Mouse (Mus musculus) heart, embryonic 10.5 days (tissue): ENCODE results near the gene Trim69. TPM values are rescaled to one million over a fixed set of nuclear protein-coding genes. Genes with fewer than 3 reads are reported as not detected.
A peak's percentile ranks its signal among the peaks of the same experiment; 100 is the strongest.

ENCODE experiments used
- DNase-seq: peaks from one replicate; pipeline ENCODE4 v3.0.0-alpha.2; 2017; ENCODE audit warnings: low spot score
- H3K27ac ChIP-seq: fragments of 300-500 bp; sonication (generic); 2 replicates; pipeline ENCODE4 v1.5.1; 2016; ENCODE audit warnings: mild to moderate bottlenecking
- H3K27me3 ChIP-seq: fragments of 300-500 bp; sonication (generic); 2 replicates; pipeline ENCODE4 v1.6.1; 2016; ENCODE audit warnings: mild to moderate bottlenecking; ENCODE audit not compliant: poor library complexity, insufficient read depth, severe bottlenecking
- H3K36me3 ChIP-seq: fragments of 300-500 bp; sonication (generic); 2 replicates; pipeline ENCODE4 v1.6.1; 2016; ENCODE audit warnings: mild to moderate bottlenecking, moderate library complexity
- H3K4me1 ChIP-seq: fragments of 300-500 bp; sonication (generic); 2 replicates; pipeline ENCODE4 v1.6.1; 2016; ENCODE audit warnings: mild to moderate bottlenecking
- H3K4me3 ChIP-seq: fragments of 300-500 bp; sonication (generic); 2 replicates; pipeline ENCODE4 v1.5.1; 2016; ENCODE audit warnings: mild to moderate bottlenecking, moderate library complexity
- H3K9me3 ChIP-seq: fragments of 300-500 bp; sonication (generic); 2 replicates; pipeline ENCODE4 v1.6.1; 2016; ENCODE audit warnings: mild to moderate bottlenecking, moderate library complexity
- WGBS: fragments of 180-500 bp; shearing (Covaris S2); methylation state at CpG from one replicate; pipeline ENCODE4 v1.1.7; 2016; 5-methylcytosine and 5-hydroxymethylcytosine counted together
- polyA plus RNA-seq: library from polyadenylated mRNA; unstranded; fragments of >200 nt; fragmentation: Nextera tagmentation; extraction: Ambion mirVana; gene quantifications from 2 replicates; pipeline ENCODE4 v1.2.1, GENCODE M21; 2016

The Trim69 gene
- polyA plus RNA-seq = 0.11 TPM in 1 of 2 replicates, not detected in the other

- 42% methylated on average over 2 of the region's 2 CpGs for WGBS
These were observed at the start of gene Trim69 for GRCm38 (mm10) chr2:122160680-122161079. Gene Trim69 (plus strand): TSS chr2:122160700.

GRCm38 (mm10) chr2:122116888-122117287 is 43.6 kb upstream of the Trim69 start:
- WGBS = 90% methylated on average over 2 of the region's 2 CpGs
- Histone ChIP-seq H3K36me3 (peaks cover 20% of the 10 kb centered on the region), H3K4me3 (no peak overlapping the region)

More at GRCm38 (mm10) chr2:122160680-122161079, at the start of gene Trim69:
- peak; percentile 91 for DNase-seq
- Histone ChIP-seq H3K4me1 (peaks cover 19% of the 10 kb centered on the region), H3K36me3 (no peaks in the 10 kb centered on the region), H3K4me3 (no peak within 1 kb of the TSS), H3K27ac (peak within 1 kb of the TSS; percentile 47; the same call in 1 of the 2 replicates), H3K27me3 (no peaks in the 10 kb centered on the region), H3K9me3 (no peaks in the 10 kb centered on the region)

GRCm38 (mm10) chr2:122117961-122118958 is 42.2 kb upstream of the Trim69 start, which contains the start of gene Spg11:
Gene Spg11 (minus strand): TSS chr2:122118386.
- Histone ChIP-seq H3K27me3 (no peaks in the 10 kb centered on the region), H3K4me3 (peak within 1 kb of the TSS; percentile 91), H3K9me3 (no peaks in the 10 kb centered on the region), H3K36me3 (peaks cover 14% of the 10 kb centered on the region), H3K4me1 (0 out of 2 replicates have a peak, but pooled peaks cover 3% of the 10 kb centered on the region), H3K27ac (peak within 1 kb of the TSS; percentile 98)
- DNase-seq = peak; percentile 99
- under 1% methylated on average over 47 of the region's 47 CpGs for WGBS

More at GRCm38 (mm10) chr2:122116888-122117287, 43.6 kb upstream of the Trim69 start:
- no peak overlapping the region for H3K27ac ChIP-seq
- 0 out of 2 replicates have a peak, but pooled peaks cover 3% of the 10 kb centered on the region for H3K4me1 ChIP-seq
- no peaks in the 10 kb centered on the region for H3K9me3 ChIP-seq
- DNase-seq = no peak
- no peaks in the 10 kb centered on the region for H3K27me3 ChIP-seq

GRCm38 (mm10) chr2:122125680-122126572 is 34.6 kb upstream of the Trim69 start:
- H3K27ac ChIP-seq = no peak overlapping the region
- no peak for DNase-seq
- 32% methylated on average over 12 of the region's 12 CpGs for WGBS
- peaks cover 8% of the 10 kb centered on the region; the same call in 1 of the 2 replicates for H3K27me3 ChIP-seq
- no peaks in the 10 kb centered on the region for H3K9me3 ChIP-seq
- H3K36me3 ChIP-seq = no peaks in the 10 kb centered on the region
- H3K4me1 ChIP-seq = peaks cover 33% of the 10 kb centered on the region
- no peak overlapping the region for H3K4me3 ChIP-seq

- no peak overlapping the region for H3K4me3 ChIP-seq
- peaks cover 8% of the 10 kb centered on the region; the same call in 1 of the 2 replicates for H3K27me3 ChIP-seq
- no peak for DNase-seq
- WGBS = 49% methylated on average over 5 of the region's 5 CpGs
- H3K36me3 ChIP-seq = no peaks in the 10 kb centered on the region
- no peaks in the 10 kb centered on the region for H3K9me3 ChIP-seq
- H3K27ac ChIP-seq = 0 out of 2 replicates have a peak overlapping the region, but pooled peaks have one; percentile 16
- H3K4me1 ChIP-seq = peaks cover 33% of the 10 kb centered on the region
These were observed 33.6 kb upstream of the Trim69 start for GRCm38 (mm10) chr2:122126765-122127347.

GRCm38 (mm10) chr2:122127635-122128034 is 32.9 kb upstream of the Trim69 start:
- Histone ChIP-seq H3K27me3 (peaks cover 8% of the 10 kb centered on the region; the same call in 1 of the 2 replicates), H3K27ac (0 out of 2 replicates have a peak overlapping the region, but pooled peaks have one; percentile 1), H3K4me3 (no peak overlapping the region), H3K9me3 (no peaks in the 10 kb centered on the region), H3K4me1 (peaks cover 33% of the 10 kb centered on the region), H3K36me3 (no peaks in the 10 kb centered on the region)
- DNase-seq = no peak
- WGBS = 88% methylated on average over 4 of the region's 4 CpGs

GRCm38 (mm10) chr2:122132078-122132477 is 28.4 kb upstream of the Trim69 start:
- Histone ChIP-seq H3K27me3 (peaks cover 8% of the 10 kb centered on the region; the same call in 1 of the 2 replicates), H3K27ac (no peak overlapping the region), H3K4me3 (no peak overlapping the region), H3K9me3 (no peaks in the 10 kb centered on the region), H3K4me1 (peaks cover 10% of the 10 kb centered on the region), H3K36me3 (no peaks in the 10 kb centered on the region)
- DNase-seq = no peak
- WGBS = 92% methylated on average over 2 of the region's 2 CpGs

- WGBS = 77% methylated on average over 2 of the region's 2 CpGs
- DNase-seq = no peak
- Histone ChIP-seq H3K4me1 (peaks cover 4% of the 10 kb centered on the region), H3K4me3 (no peak overlapping the region), H3K36me3 (no peaks in the 10 kb centered on the region), H3K27ac (no peak overlapping the region), H3K9me3 (no peaks in the 10 kb centered on the region), H3K27me3 (peaks cover 8% of the 10 kb centered on the region; the same call in 1 of the 2 replicates)
These were observed 27.9 kb upstream of the Trim69 start for GRCm38 (mm10) chr2:122132618-122133017.

GRCm38 (mm10) chr2:122137839-122138465 is 22.5 kb upstream of the Trim69 start:
- H3K27me3 ChIP-seq = no peaks in the 10 kb centered on the region

GRCm38 (mm10) chr2:122140815-122141214 is 19.7 kb upstream of the Trim69 start:
- DNase-seq = no peak
- Histone ChIP-seq H3K4me3 (no peak overlapping the region), H3K27me3 (no peaks in the 10 kb centered on the region), H3K9me3 (no peaks in the 10 kb centered on the region), H3K27ac (no peak overlapping the region), H3K36me3 (no peaks in the 10 kb centered on the region), H3K4me1 (peaks cover 7% of the 10 kb centered on the region)
- 77% methylated on average over 2 of the region's 2 CpGs for WGBS

More at GRCm38 (mm10) chr2:122137839-122138465, 22.5 kb upstream of the Trim69 start:
- no peak overlapping the region for H3K4me3 ChIP-seq
- no peaks in the 10 kb centered on the region for H3K36me3 ChIP-seq
- 51% methylated on average over 5 of the region's 5 CpGs for WGBS
- H3K27ac ChIP-seq = no peak overlapping the region
- H3K9me3 ChIP-seq = no peaks in the 10 kb centered on the region
- peaks cover 7% of the 10 kb centered on the region for H3K4me1 ChIP-seq
- DNase-seq = peak; percentile 81

- Histone ChIP-seq H3K9me3 (no peaks in the 10 kb centered on the region), H3K27me3 (no peaks in the 10 kb centered on the region), H3K4me1 (peaks cover 7% of the 10 kb centered on the region), H3K36me3 (no peaks in the 10 kb centered on the region), H3K27ac (no peak overlapping the region), H3K4me3 (no peak overlapping the region)
- DNase-seq = no peak
- 68% methylated on average over 5 of the region's 5 CpGs for WGBS
These were observed 19.1 kb upstream of the Trim69 start for GRCm38 (mm10) chr2:122141332-122141967.
